Mouse (Mus musculus) liver, adult 2 months (tissue): ENCODE results near the gene Mdc1. TPM values are rescaled to one million over a fixed set of nuclear protein-coding genes. Genes with fewer than 3 reads are reported as not detected.

Source experiments
- DNase-seq: peaks from one replicate; pipeline ENCODE4 v3.0.0-alpha.2; 2011; ENCODE audit warnings: low read depth, low spot score; ENCODE audit errors: extremely low read depth
- H3K27ac ChIP-seq: fragments of 200-500 bp; replicated peaks from 2 replicates; pipeline ENCODE4 v1.5.1; 2012; ENCODE audit warnings: low read depth, mild to moderate bottlenecking, control low read depth, inconsistent platforms, low read length; ENCODE audit not compliant: insufficient read depth
- H3K27me3 ChIP-seq: fragments of 200-500 bp; 2 replicates; pipeline ENCODE4 v1.6.1; 2012; ENCODE audit warnings: mild to moderate bottlenecking, moderate library complexity, low read length, inconsistent platforms; ENCODE audit not compliant: control insufficient read depth, insufficient read depth
- H3K36me3 ChIP-seq: fragments of 200-500 bp; 2 replicates; pipeline ENCODE4 v1.6.1; 2012; ENCODE audit warnings: low read length, inconsistent platforms; ENCODE audit not compliant: control insufficient read depth, insufficient read depth
- H3K4me1 ChIP-seq: fragments of 200-500 bp; 2 replicates; pipeline ENCODE4 v1.6.1; 2011; ENCODE audit warnings: low read length; ENCODE audit not compliant: control insufficient read depth, insufficient read depth
- H3K4me3 ChIP-seq: fragments of 200-500 bp; 2 replicates; pipeline ENCODE4 v1.5.1; 2011; ENCODE audit warnings: low read depth, mild to moderate bottlenecking, control low read depth, low read length, moderate library complexity; ENCODE audit not compliant: insufficient read depth
- H3K79me2 ChIP-seq: fragments of 200-500 bp; 2 replicates; pipeline ENCODE4 v1.6.1; 2012; ENCODE audit warnings: inconsistent platforms, mild to moderate bottlenecking, low read length, moderate library complexity; ENCODE audit not compliant: control insufficient read depth, insufficient read depth
- H3K9ac ChIP-seq: fragments of 200-500 bp; 2 replicates; pipeline ENCODE4 v1.6.1; 2012; ENCODE audit warnings: low read depth, mild to moderate bottlenecking, control low read depth, inconsistent platforms, low read length
- CTCF ChIP-seq: fragments of 200-500 bp; IDR thresholded peaks from 2 replicates; pipeline ENCODE4 v1.5.1; 2011; ENCODE audit warnings: low read depth, low read length, control low read depth
- POLR2A ChIP-seq: fragments of 200-500 bp; IDR thresholded peaks from 2 replicates; pipeline ENCODE4 v1.6.1; 2011; ENCODE audit warnings: low read length, control low read depth; ENCODE audit not compliant: insufficient read depth; ENCODE audit errors: extremely low read depth
- WGBS: fragments of 180-500 bp; shearing (Covaris S2); methylation state at CpG from one replicate; pipeline ENCODE4 v1.1.7; 2018; 5-methylcytosine and 5-hydroxymethylcytosine counted together
- polyA plus RNA-seq: library from polyadenylated mRNA; depleted of rRNA; stranded (reverse); fragments of >200 nt; gene quantifications from 2 replicates; pipeline ENCODE4 v1.2.3, GENCODE M21; 2012
- total RNA-seq: library from RNA; depleted of rRNA; stranded (reverse); fragments of >200 nt; gene quantifications from 2 replicates; pipeline ENCODE4 v1.2.3, GENCODE M21; 2014

Gene Mdc1
- total and polyA plus RNA-seq, 2 experiments: 2.4 to 3.0 TPM

DNA sequence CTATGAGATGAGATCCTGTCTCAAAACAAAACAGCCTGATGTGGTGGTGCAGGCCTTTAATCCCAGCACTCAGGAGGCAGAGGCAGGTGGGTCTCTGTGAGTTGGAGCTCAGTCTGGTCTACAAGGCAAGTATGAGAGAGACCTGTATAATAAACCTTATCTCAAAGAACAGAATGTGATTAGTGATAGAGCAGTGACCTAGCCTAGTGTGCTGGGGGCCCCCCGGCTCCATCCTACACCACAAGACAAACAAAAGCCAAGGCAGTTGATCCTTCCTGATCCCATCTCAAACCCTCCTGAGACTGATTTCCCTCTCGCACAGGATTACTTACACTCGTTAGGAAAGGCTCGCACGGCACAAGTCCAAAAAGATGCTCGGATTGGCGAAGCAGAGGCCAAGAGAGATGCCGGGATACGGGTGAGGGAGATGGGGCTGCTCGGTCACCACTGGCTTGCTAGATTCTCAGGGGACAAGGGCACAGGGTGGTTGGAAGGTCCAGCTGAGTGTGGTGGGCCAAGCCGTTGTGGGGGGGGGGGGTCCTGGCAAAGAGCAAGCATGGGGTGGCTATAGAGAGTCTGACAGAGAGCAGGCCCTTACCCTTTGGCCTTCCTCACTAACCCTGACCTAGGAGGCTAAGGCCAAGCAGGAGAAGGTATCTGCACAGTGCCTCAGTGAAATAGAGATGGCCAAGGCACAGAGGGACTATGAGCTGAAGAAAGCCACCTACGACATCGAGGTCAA is 16.0 kb upstream of the Mdc1 start:
- no peaks in the 10 kb centered on the region for H3K79me2 ChIP-seq
- no peak overlapping the region for H3K27ac ChIP-seq
- 0 out of 2 replicates have a peak, but pooled peaks cover 6% of the 10 kb centered on the region for H3K4me1 ChIP-seq
- H3K4me3 ChIP-seq: no peak overlapping the region
- H3K36me3 ChIP-seq: no peaks in the 10 kb centered on the region
- no peak for DNase-seq
- TF ChIP-seq POLR2A (no peak), CTCF (no peak)
- H3K9ac ChIP-seq: no peak overlapping the region
- no peaks in the 10 kb centered on the region for H3K27me3 ChIP-seq
- 93% methylated on average over 13 of the region's 13 CpGs for WGBS

DNA sequence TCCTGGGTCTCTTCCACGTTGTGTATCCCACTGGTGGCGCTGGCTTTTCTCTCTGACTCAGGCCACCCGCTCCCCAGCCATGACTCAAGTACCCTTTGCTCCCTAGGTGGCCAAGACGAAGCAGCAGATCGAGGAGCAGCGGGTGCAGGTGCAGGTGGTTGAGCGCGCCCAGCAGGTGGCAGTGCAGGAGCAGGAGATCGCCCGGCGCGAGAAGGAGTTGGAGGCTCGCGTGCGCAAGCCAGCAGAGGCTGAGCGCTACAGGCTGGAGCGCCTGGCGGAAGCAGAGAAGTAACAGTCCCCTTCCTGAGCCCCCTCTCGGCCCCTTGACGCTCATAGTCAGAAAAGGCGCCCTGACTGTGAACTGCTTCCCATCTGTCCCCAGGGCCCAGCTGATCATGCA is 11.6 kb upstream of the Mdc1 start:
- H3K4me1 ChIP-seq: no peaks in the 10 kb centered on the region
- TF ChIP-seq CTCF (peak; percentile 94), POLR2A (no peak)
- H3K27me3 ChIP-seq: no peaks in the 10 kb centered on the region
- H3K9ac ChIP-seq: no peak overlapping the region
- H3K27ac ChIP-seq: no peak overlapping the region
- no peaks in the 10 kb centered on the region; the same call in 1 of the 2 replicates for H3K36me3 ChIP-seq
- 12% methylated on average over 21 of the region's 21 CpGs for WGBS
- DNase-seq: peak; percentile 60
- no peak overlapping the region for H3K4me3 ChIP-seq
- H3K79me2 ChIP-seq: no peaks in the 10 kb centered on the region

- Histone ChIP-seq H3K36me3 (no peaks in the 10 kb centered on the region; the same call in 1 of the 2 replicates), H3K4me1 (peaks cover 17% of the 10 kb centered on the region), H3K27me3 (no peaks in the 10 kb centered on the region), H3K4me3 (no peak overlapping the region), H3K27ac (no peak overlapping the region), H3K79me2 (no peaks in the 10 kb centered on the region), H3K9ac (no peak overlapping the region)
- TF ChIP-seq CTCF (no peak), POLR2A (no peak)
- 86% methylated on average over 8 of the region's 8 CpGs for WGBS
- DNase-seq: no peak
These were observed 8.7 kb upstream of the Mdc1 start for GRCm38 (mm10) chr17:35832400-35833238.

GRCm38 (mm10) chr17:35833239-35833751 is 8.0 kb upstream of the Mdc1 start:
- H3K36me3 ChIP-seq: no peaks in the 10 kb centered on the region; the same call in 1 of the 2 replicates
- no peak overlapping the region for H3K27ac ChIP-seq

DNA sequence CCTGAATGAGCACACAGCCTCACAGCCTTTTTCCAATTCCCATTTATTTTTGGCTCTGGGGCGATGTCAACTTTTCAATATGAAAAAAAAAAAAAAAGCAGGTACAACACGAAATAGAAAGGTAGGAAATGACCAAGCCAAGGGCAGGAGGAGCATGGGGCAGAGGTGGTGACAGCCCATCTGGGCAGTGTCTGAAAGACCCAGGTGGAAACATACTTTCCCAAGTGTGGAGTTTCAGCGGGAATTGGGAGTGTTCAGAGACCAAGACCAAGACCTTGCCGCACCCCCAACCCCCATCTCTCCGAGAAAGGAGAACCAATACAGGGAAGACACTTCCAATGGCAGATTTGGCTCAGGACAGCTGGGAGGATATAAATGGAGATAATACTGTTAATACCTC is 7.4 kb upstream of the Mdc1 start:
- 77% methylated on average over 5 of the region's 5 CpGs for WGBS

More at GRCm38 (mm10) chr17:35833239-35833751, 8.0 kb upstream of the Mdc1 start:
- DNase-seq: no peak
- TF ChIP-seq POLR2A (no peak), CTCF (no peak)
- Histone ChIP-seq H3K79me2 (no peaks in the 10 kb centered on the region), H3K4me1 (peaks cover 17% of the 10 kb centered on the region), H3K9ac (no peak overlapping the region), H3K27me3 (no peaks in the 10 kb centered on the region), H3K4me3 (no peak overlapping the region)
- 63% methylated on average over 5 of the region's 5 CpGs for WGBS

More for the DNA sequence above, 7.4 kb upstream of the Mdc1 start:
- Histone ChIP-seq H3K4me3 (no peak overlapping the region), H3K9ac (no peak overlapping the region), H3K79me2 (no peaks in the 10 kb centered on the region), H3K4me1 (peaks cover 17% of the 10 kb centered on the region), H3K27ac (no peak overlapping the region), H3K36me3 (no peaks in the 10 kb centered on the region; the same call in 1 of the 2 replicates), H3K27me3 (no peaks in the 10 kb centered on the region)
- TF ChIP-seq POLR2A: no peak
- no peak for TF ChIP-seq CTCF
- DNase-seq: no peak
